Mouse (Mus musculus): ENCODE measurements around the gene Txnl4b.

DNA sequence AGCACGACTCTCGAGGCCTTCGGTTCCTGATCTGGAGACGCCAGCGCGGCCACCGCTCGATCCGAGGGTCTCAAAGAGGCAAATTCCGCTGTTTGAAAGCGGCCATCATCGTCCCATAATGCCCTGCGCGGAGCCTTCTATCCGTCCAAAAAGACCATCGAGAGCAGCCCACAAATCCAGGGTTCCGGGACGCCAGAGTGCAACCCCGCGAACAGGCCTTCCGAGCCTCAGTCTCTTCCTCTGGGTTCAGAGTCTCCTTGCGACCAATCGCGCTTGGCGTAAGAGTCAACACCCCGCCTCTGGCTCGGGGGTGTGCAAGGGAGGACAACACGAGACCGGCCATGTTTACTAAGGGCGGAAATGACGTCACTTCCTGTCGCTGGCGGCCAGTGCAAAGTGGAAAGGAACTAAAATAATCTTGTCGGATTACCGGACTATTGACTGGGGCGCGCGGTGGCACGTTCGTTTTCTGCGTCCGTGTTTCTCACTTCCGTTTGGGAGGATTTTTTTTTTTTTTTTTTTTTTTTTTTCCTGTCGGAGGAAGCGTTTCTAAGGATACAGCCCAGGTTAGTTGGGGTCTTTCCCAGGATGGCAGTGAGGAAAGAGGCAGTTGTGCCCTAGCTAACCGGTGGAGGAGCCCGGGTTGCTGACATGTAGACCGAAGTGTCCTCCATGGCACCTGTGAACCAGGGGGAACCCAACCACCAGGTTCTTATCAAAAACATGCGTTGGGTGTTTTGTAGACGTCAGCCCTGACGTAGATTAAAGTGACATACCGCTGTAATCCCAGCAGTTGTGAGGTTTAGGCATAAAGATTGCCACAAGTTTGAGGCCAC lies at the start of gene Txnl4b, which contains the start of gene Dhx38:
- no peak for TF ChIP-seq POLR2A (IDR thresholded peaks at IDR 0.05; ENCODE audit: insufficient read depth, low read length)
- TF ChIP-seq CTCF (IDR thresholded peaks at IDR 0.05; ENCODE audit: low read depth, low read length): no peak
- TF ChIP-seq EP300 (IDR thresholded peaks at IDR 0.05; ENCODE audit: insufficient read depth, low read depth, low read length): 0 out of 2 replicates have a peak, but pooled peaks have one; percentile 33

Measured in ES-Bruce4 (cell line).